Comparison of ENCODE assay signal across 24 mouse cellular contexts in genomic region chr11:62168146-62168545, GRCm38 (mm10).
DNase-seq lines count a peak whose midpoint lies in the region; ATAC-seq and TF ChIP-seq lines count a peak whose summit lies in the region.
"Had no signal": no experiment of that assay in that cellular context is flagged by ENCODE, and none has a peak within 500 bp of the region (broad histone marks: within the 10 kb centered on the region; RNA-seq: fewer than 3 reads in every experiment).

No protein-coding gene starts in this region.

- intact Hi-C loops in left cerebral cortex, postnatal 36 days (cut with DNase I): no loop called here

- WGBS in heart, embryonic 10.5 days: 76% methylated on average over 3 of the region's 3 CpGs
- WGBS in forebrain, embryonic 16.5 days: 92% methylated on average over 3 of the region's 3 CpGs

- peak; percentile 65 for DNase-seq in heart, adult 11 months
- no peak for DNase-seq in heart, embryonic 10.5 days (ENCODE audit: low spot score)
- peak; percentile 73 for DNase-seq in R1 (ENCODE audit: low read depth, low spot score)
- DNase-seq in forelimb bud, embryonic 11.5 days (ENCODE audit: low read depth, low spot score): peak; percentile 1
- DNase-seq in left cerebral cortex, postnatal 36 days (ENCODE audit: low spot score in 2 of 2): no peak
- DNase-seq: adrenal gland, adult 8-10 months; adrenal gland, postnatal 14 days; B cell, adult 2 months; cerebellum, adult 11-12 months; cerebellum, adult 2 months; cerebellum, adult 9-10 months; cerebellum, postnatal 10 days; cerebellum, postnatal 25 days had no signal

- H3K4me3 ChIP-seq in heart, embryonic 10.5 days: no peak overlapping the region
- H3K4me3 ChIP-seq in E14TG2a.4 (replicated peaks; ENCODE audit: low read length): 0 out of 2 replicates have a peak overlapping the region, but pooled peaks have one; percentile 3
- H3K4me3 ChIP-seq in forebrain, embryonic 16.5 days (replicated peaks; ENCODE audit: low read length): no peak overlapping the region
- H3K4me3 ChIP-seq: embryonic facial prominence, embryonic 10.5 days; embryonic facial prominence, embryonic 12.5 days; forebrain, embryonic 13.5 days; forebrain, embryonic 15.5 days had no signal

- no peak for ATAC-seq in forebrain, embryonic 16.5 days
- ATAC-seq: activated CD4-positive, CD25-positive, alpha-beta regulatory T cell, adult 4 months; CD4-positive, CD25-positive, alpha-beta regulatory T cell, adult 4 months; forebrain, embryonic 13.5 days; forebrain, embryonic 15.5 days; Patski had no signal

- H3K9ac ChIP-seq in forebrain, embryonic 16.5 days (replicated peaks; ENCODE audit: low read depth, low read length): no peak overlapping the region
- H3K9ac ChIP-seq: embryonic facial prominence, embryonic 12.5 days; forebrain, embryonic 13.5 days; forebrain, embryonic 15.5 days had no signal

- H3K4me2 ChIP-seq in forebrain, embryonic 16.5 days (ENCODE audit: low read length): no peak overlapping the region
- H3K4me2 ChIP-seq: embryonic facial prominence, embryonic 12.5 days; forebrain, embryonic 13.5 days; forebrain, embryonic 15.5 days had no signal

- no peaks in the 10 kb centered on the region for H3K9me3 ChIP-seq in heart, embryonic 10.5 days
- H3K9me3 ChIP-seq in E14TG2a.4 (ENCODE audit: low read length): no peaks in the 10 kb centered on the region
- no peaks in the 10 kb centered on the region; the same call in 1 of the 2 replicates for H3K9me3 ChIP-seq in forebrain, embryonic 16.5 days (ENCODE audit: control insufficient read depth, low read length)
- H3K9me3 ChIP-seq: embryonic facial prominence, embryonic 10.5 days; embryonic facial prominence, embryonic 12.5 days; forebrain, embryonic 13.5 days; forebrain, embryonic 15.5 days; G1E had no signal

- H3K4me1 ChIP-seq in heart, embryonic 10.5 days: no peaks in the 10 kb centered on the region
- peaks cover 25% of the 10 kb centered on the region for H3K4me1 ChIP-seq in E14TG2a.4 (replicated peaks; ENCODE audit: low read depth, low read length)
- H3K4me1 ChIP-seq in forebrain, embryonic 16.5 days (replicated peaks; ENCODE audit: control insufficient read depth, insufficient read depth, low read length): no peaks in the 10 kb centered on the region
- H3K4me1 ChIP-seq: forebrain, embryonic 13.5 days; forebrain, embryonic 15.5 days had no signal

- H3K36me3 ChIP-seq in heart, embryonic 10.5 days: peaks cover 9% of the 10 kb centered on the region; the same call in 1 of the 2 replicates
- H3K36me3 ChIP-seq in E14TG2a.4 (ENCODE audit: insufficient read depth, low read length): 0 out of 2 replicates have a peak, but pooled peaks cover 5% of the 10 kb centered on the region
- H3K36me3 ChIP-seq in forebrain, embryonic 16.5 days (ENCODE audit: control insufficient read depth, insufficient read depth): no peaks in the 10 kb centered on the region; the same call in 1 of the 2 replicates
- H3K36me3 ChIP-seq: embryonic facial prominence, embryonic 12.5 days had no signal

- no peak overlapping the region for H3K27ac ChIP-seq in heart, embryonic 10.5 days
- no peak overlapping the region for H3K27ac ChIP-seq in forebrain, embryonic 16.5 days (ENCODE audit: low read length)
- H3K27ac ChIP-seq: embryonic facial prominence, embryonic 10.5 days; embryonic facial prominence, embryonic 12.5 days; forebrain, embryonic 13.5 days; forebrain, embryonic 15.5 days had no signal

- no peaks in the 10 kb centered on the region for H3K27me3 ChIP-seq in heart, embryonic 10.5 days (ENCODE audit: insufficient read depth, poor library complexity, severe bottlenecking)
- H3K27me3 ChIP-seq in E14TG2a.4 (ENCODE audit: insufficient read depth, low read length): no peaks in the 10 kb centered on the region
- no peaks in the 10 kb centered on the region for H3K27me3 ChIP-seq in forebrain, embryonic 16.5 days (replicated peaks; ENCODE audit: control insufficient read depth, insufficient read depth, low read length)
- H3K27me3 ChIP-seq: CH12.LX; embryonic facial prominence, embryonic 12.5 days; forebrain, embryonic 13.5 days; forebrain, embryonic 15.5 days; Patski had no signal

- no peak for TF ChIP-seq CTCF in E14TG2a.4 (conservative IDR thresholded peaks at IDR 0.05; ENCODE audit: low read length)

Comparison
In these comparisons a context has a peak if more than half of its experiments do, and no peak if none do; other contexts are left out.
1. DNase-seq: peak in heart, adult 11 months (single experiment), R1 (single experiment) and forelimb bud, embryonic 11.5 days (single experiment); none in heart, embryonic 10.5 days (single experiment) and left cerebral cortex, postnatal 36 days (0 of 2).